Mouse (Mus musculus) stomach, embryonic 15.5 days (tissue): Measurements from ENCODE around the gene Cul4a. TPM values are rescaled to one million over a fixed set of nuclear protein-coding genes. Genes with fewer than 3 reads are reported as not detected.

ENCODE experiments used
- ATAC-seq: fragments of 200-750 bp; cut with Nextera tagmentation; 2 replicates; pipeline ENCODE4 v1.8.0; 2017; ENCODE audit warnings: low read depth, moderate number of reproducible peaks, moderate TSS enrichment; ENCODE audit not compliant: insufficient read depth, low FRiP score
- H3K27ac ChIP-seq: fragments of 300-500 bp; sonication (generic); 2 replicates; pipeline ENCODE4 v1.5.1; 2015; ENCODE audit warnings: mild to moderate bottlenecking, inconsistent platforms
- H3K27me3 ChIP-seq: fragments of 300-500 bp; sonication (generic); replicated peaks from 2 replicates; pipeline ENCODE4 v1.6.1; 2015; ENCODE audit warnings: inconsistent platforms
- H3K36me3 ChIP-seq: fragments of 300-500 bp; sonication (generic); 2 replicates; pipeline ENCODE4 v1.6.1; 2015; ENCODE audit warnings: inconsistent platforms
- H3K4me1 ChIP-seq: fragments of 300-500 bp; sonication (generic); 2 replicates; pipeline ENCODE4 v1.6.1; 2015; ENCODE audit warnings: inconsistent platforms
- H3K4me2 ChIP-seq: fragments of 300-500 bp; sonication (generic); 2 replicates; pipeline ENCODE4 v1.6.1; 2015; ENCODE audit warnings: mild to moderate bottlenecking, inconsistent platforms
- H3K4me3 ChIP-seq: fragments of 300-500 bp; sonication (generic); replicated peaks from 2 replicates; pipeline ENCODE4 v1.5.1; 2015; ENCODE audit warnings: inconsistent platforms
- H3K9ac ChIP-seq: fragments of 300-500 bp; sonication (generic); 2 replicates; pipeline ENCODE4 v1.6.1; 2015; ENCODE audit warnings: inconsistent platforms
- H3K9me3 ChIP-seq: fragments of 300-500 bp; sonication (generic); 2 replicates; pipeline ENCODE4 v1.6.1; 2016; ENCODE audit warnings: inconsistent platforms
- WGBS: fragments of 180-500 bp; shearing (Covaris S2); methylation state at CpG from one replicate; pipeline ENCODE4 v1.1.7; 2015; 5-methylcytosine and 5-hydroxymethylcytosine counted together
- polyA plus RNA-seq: library from polyadenylated mRNA; unstranded; fragments of >200 nt; fragmentation: Nextera tagmentation; extraction: Ambion mirVana; gene quantifications from 2 replicates; pipeline ENCODE4 v1.2.1, GENCODE M21; 2015

The Cul4a gene
- polyA plus RNA-seq, 1 experiment from 2014 or later = 91.8 TPM

GRCm38 (mm10) chr8:13148476-13148875 lies 43.1 kb downstream of the Cul4a start:
- Histone ChIP-seq H3K4me1 (no peaks in the 10 kb centered on the region), H3K4me3 (no peak overlapping the region), H3K9me3 (no peaks in the 10 kb centered on the region), H3K27ac (no peak overlapping the region), H3K4me2 (no peak overlapping the region), H3K36me3 (peaks cover 41% of the 10 kb centered on the region), H3K27me3 (no peaks in the 10 kb centered on the region), H3K9ac (no peak overlapping the region)
- 85% methylated on average over 2 of the region's 2 CpGs for WGBS
- ATAC-seq = no peak

- Histone ChIP-seq H3K27me3 (no peaks in the 10 kb centered on the region), H3K4me3 (no peak overlapping the region), H3K9me3 (no peaks in the 10 kb centered on the region), H3K36me3 (peaks cover 36% of the 10 kb centered on the region), H3K9ac (no peak overlapping the region), H3K4me1 (no peaks in the 10 kb centered on the region), H3K4me2 (no peak overlapping the region), H3K27ac (no peak overlapping the region)
- no peak for ATAC-seq
- 93% methylated on average over 2 of the region's 2 CpGs for WGBS
Observed at GRCm38 (mm10) chr8:13149287-13149686, 43.9 kb downstream of the Cul4a start.

DNA sequence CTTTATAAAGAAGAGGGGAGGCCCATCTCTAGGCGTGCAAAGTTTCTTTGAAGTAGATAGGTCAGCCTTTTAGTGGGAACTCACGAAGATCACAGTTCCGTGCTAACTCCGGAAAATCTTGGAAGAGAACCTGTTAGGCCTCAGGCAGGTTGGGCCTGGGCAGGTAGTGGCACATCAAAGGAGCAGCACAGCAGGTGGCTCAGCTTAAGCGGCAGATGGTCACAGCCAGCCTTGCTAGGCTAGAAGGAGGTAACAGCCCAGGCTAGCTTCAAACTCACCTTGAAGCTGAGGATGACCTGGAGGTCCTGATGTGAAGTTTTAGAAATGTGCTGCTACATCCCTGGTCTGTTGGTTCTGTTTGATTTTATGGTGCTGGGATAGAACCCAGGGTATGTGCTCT lies 44.4 kb downstream of the Cul4a start:
- H3K4me1 ChIP-seq = no peaks in the 10 kb centered on the region
- 52% methylated on average over 5 of the region's 5 CpGs for WGBS
- H3K27ac ChIP-seq = no peak overlapping the region
- no peak overlapping the region for H3K4me3 ChIP-seq
- ATAC-seq = no peak
- H3K4me2 ChIP-seq = no peak overlapping the region
- H3K27me3 ChIP-seq = no peaks in the 10 kb centered on the region
- peaks cover 30% of the 10 kb centered on the region for H3K36me3 ChIP-seq
- H3K9ac ChIP-seq = no peak overlapping the region
- no peaks in the 10 kb centered on the region for H3K9me3 ChIP-seq

DNA sequence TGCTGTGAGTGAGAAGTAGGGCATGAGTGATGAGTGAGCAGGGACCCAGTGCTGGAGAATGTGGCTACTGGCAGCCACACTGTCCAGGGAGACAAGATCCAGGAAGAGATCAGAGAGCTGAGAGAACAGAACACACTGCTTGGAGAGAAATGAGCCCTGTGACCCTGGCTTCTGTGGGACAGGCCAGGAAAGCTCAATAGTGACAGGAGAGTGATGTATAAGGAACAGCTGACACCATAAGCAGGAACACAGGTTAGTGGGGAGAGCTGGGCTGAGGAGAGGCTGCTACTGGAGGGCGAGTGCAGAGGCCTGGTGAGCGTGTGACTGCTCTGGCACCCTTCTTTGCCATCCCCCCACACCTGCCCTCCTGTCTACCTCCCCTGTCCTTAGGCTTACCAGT lies 45.5 kb downstream of the Cul4a start:
- WGBS = 87% methylated on average over 2 of the region's 2 CpGs
- no peaks in the 10 kb centered on the region for H3K4me1 ChIP-seq
- no peak overlapping the region for H3K27ac ChIP-seq
- H3K4me3 ChIP-seq = no peak overlapping the region
- ATAC-seq = no peak
- no peak overlapping the region for H3K9ac ChIP-seq
- no peak overlapping the region for H3K4me2 ChIP-seq
- H3K27me3 ChIP-seq = no peaks in the 10 kb centered on the region
- no peaks in the 10 kb centered on the region for H3K9me3 ChIP-seq
- peaks cover 20% of the 10 kb centered on the region for H3K36me3 ChIP-seq

- Histone ChIP-seq H3K27ac (no peak overlapping the region), H3K4me3 (no peak overlapping the region), H3K9ac (no peak overlapping the region), H3K36me3 (peaks cover 5% of the 10 kb centered on the region; the same call in 1 of the 2 replicates), H3K4me1 (peaks cover 4% of the 10 kb centered on the region; the same call in 1 of the 2 replicates), H3K4me2 (no peak overlapping the region), H3K27me3 (no peaks in the 10 kb centered on the region), H3K9me3 (no peaks in the 10 kb centered on the region)
- 77% methylated on average over 9 of the region's 9 CpGs for WGBS
- no peak for ATAC-seq
Observed at GRCm38 (mm10) chr8:13154099-13154498, 48.7 kb downstream of the Cul4a start.

GRCm38 (mm10) chr8:13155358-13155757 lies 49.9 kb downstream of the Cul4a start:
- no peak overlapping the region for H3K4me3 ChIP-seq
- 70% methylated on average over 9 of the region's 9 CpGs for WGBS

DNA sequence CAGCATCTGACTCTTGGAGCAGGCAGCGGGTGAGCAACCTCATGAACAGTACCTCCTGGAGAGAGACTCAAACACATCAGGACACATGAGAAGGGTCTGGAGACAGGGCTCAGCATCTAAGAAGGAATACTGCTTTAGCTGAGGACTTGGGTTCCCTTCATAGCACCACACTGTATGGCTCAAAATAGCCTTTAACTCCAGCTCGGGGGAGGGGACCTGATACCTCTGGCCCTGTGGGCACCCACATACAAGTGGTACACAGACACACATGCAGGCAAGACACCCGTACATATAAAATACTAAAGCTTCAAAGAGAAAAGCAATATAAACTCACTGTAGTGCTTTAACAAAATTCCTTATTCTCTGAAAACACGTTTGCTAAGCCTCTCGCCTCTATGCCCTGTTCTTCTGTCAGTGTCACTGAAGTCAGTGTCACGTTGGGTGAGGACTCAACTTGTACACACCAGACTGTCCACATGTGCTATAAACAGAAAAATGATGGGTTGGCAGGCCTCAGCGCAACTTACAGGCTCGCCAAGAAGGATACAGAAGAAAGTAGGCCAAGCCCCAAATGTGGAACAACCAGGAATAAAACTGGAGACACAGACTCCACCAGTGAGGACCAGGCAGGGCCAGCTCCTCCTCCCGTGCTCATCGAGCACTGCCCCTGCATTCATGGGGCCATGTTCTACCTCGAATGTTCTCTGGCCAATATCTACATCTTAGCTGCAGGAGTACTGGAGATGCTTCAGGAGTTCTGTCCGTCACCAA lies 51.1 kb downstream of the Cul4a start:
- Histone ChIP-seq H3K36me3 (no peaks in the 10 kb centered on the region), H3K27me3 (no peaks in the 10 kb centered on the region), H3K4me2 (no peak overlapping the region), H3K4me1 (peaks cover 11% of the 10 kb centered on the region), H3K27ac (no peak overlapping the region), H3K9me3 (no peaks in the 10 kb centered on the region), H3K9ac (no peak overlapping the region), H3K4me3 (no peak overlapping the region)
- WGBS = 72% methylated on average over 12 of the region's 12 CpGs
- no peak for ATAC-seq

More at GRCm38 (mm10) chr8:13155358-13155757, 49.9 kb downstream of the Cul4a start:
- H3K27ac ChIP-seq = no peak overlapping the region
- ATAC-seq = no peak
- no peaks in the 10 kb centered on the region for H3K9me3 ChIP-seq
- peaks cover 10% of the 10 kb centered on the region for H3K4me1 ChIP-seq
- no peak overlapping the region for H3K4me2 ChIP-seq
- no peaks in the 10 kb centered on the region for H3K27me3 ChIP-seq
- no peak overlapping the region for H3K9ac ChIP-seq
- peaks cover 2% of the 10 kb centered on the region; the same call in 1 of the 2 replicates for H3K36me3 ChIP-seq

- no peaks in the 10 kb centered on the region for H3K36me3 ChIP-seq
- no peaks in the 10 kb centered on the region for H3K27me3 ChIP-seq
- ATAC-seq = peak; percentile 91
- no peaks in the 10 kb centered on the region for H3K9me3 ChIP-seq
- H3K27ac ChIP-seq = peak within 1 kb of the TSS; percentile 73
- H3K4me2 ChIP-seq = peak within 1 kb of the TSS; percentile 92
- WGBS = 1% methylated on average over 45 of the region's 50 CpGs
- H3K9ac ChIP-seq = peak within 1 kb of the TSS; percentile 100
- peak within 1 kb of the TSS; percentile 99 for H3K4me3 ChIP-seq
- peaks cover 18% of the 10 kb centered on the region for H3K4me1 ChIP-seq
Observed at GRCm38 (mm10) chr8:13158718-13159376, 53.4 kb downstream of the Cul4a start, which contains the start of gene Lamp1. Lamp1 (plus strand) TSS chr8:13159161.

GRCm38 (mm10) chr8:13159377-13159881 lies 54.0 kb downstream of the Cul4a start:
- peak overlapping the region; percentile 73 for H3K27ac ChIP-seq
- peak overlapping the region; percentile 92 for H3K4me2 ChIP-seq
- no peaks in the 10 kb centered on the region for H3K27me3 ChIP-seq
- peak; percentile 52 for ATAC-seq
- peak overlapping the region; percentile 100 for H3K9ac ChIP-seq
- WGBS = 1% methylated on average over 49 of the region's 49 CpGs
- H3K9me3 ChIP-seq = no peaks in the 10 kb centered on the region
- H3K4me3 ChIP-seq = peak overlapping the region; percentile 99
- no peaks in the 10 kb centered on the region for H3K36me3 ChIP-seq
- H3K4me1 ChIP-seq = peaks cover 18% of the 10 kb centered on the region

- Histone ChIP-seq H3K4me2 (peak overlapping the region; percentile 92), H3K4me3 (peak overlapping the region; percentile 99; the same call in 1 of the 2 replicates), H3K36me3 (no peaks in the 10 kb centered on the region), H3K27me3 (no peaks in the 10 kb centered on the region), H3K9me3 (no peaks in the 10 kb centered on the region), H3K27ac (no peak overlapping the region), H3K9ac (no peak overlapping the region), H3K4me1 (peaks cover 18% of the 10 kb centered on the region)
- ATAC-seq = no peak
- WGBS = 83% methylated on average over 3 of the region's 3 CpGs
Observed at GRCm38 (mm10) chr8:13160691-13161090, 55.3 kb downstream of the Cul4a start.

DNA sequence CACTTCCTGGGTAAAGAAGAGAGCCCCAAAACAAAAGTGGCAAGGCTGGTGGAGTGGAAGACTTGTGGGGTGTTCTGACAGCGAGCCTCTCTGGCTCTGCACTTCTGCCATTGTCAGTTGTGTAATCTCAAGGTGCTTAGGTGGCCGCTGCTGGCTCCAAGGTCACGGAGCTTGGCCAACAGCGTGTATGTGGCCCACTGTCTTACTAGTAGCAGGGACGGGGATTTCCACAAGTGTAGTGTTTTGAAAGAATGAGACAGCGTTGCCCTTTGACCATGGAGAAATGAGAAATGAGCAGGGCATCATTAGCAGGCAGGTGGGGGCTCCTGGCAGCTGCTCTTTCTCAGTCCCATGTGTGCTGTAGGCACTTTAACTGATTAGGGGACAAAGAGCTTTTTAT lies 56.7 kb downstream of the Cul4a start:
- Histone ChIP-seq H3K9ac (no peak overlapping the region), H3K4me3 (no peak overlapping the region), H3K9me3 (no peaks in the 10 kb centered on the region), H3K4me1 (peaks cover 18% of the 10 kb centered on the region), H3K36me3 (0 out of 2 replicates have a peak, but pooled peaks cover 4% of the 10 kb centered on the region), H3K27ac (no peak overlapping the region), H3K27me3 (no peaks in the 10 kb centered on the region), H3K4me2 (no peak overlapping the region)
- ATAC-seq = no peak
- WGBS = 80% methylated on average over 6 of the region's 6 CpGs

DNA sequence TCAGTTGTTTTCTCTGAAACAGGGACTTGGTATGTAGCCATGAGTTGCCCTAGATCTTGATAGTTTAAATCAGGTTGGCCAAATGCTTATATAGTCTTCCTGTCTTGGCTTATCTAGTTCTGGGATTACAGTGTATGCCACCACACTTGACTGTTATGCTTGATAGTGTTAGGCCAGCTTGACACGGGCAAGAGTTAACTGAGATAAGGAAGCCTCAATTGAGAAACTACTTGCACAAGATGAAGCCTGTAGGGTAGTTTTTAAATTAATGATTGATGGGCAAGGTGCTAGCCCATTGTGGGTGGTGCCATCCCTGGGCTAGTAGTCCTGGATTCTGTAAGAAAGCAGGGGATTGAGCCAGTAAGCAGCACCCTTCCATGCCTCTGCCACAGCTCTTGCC lies 58.1 kb downstream of the Cul4a start:
- peaks cover 15% of the 10 kb centered on the region for H3K36me3 ChIP-seq
- H3K27me3 ChIP-seq = no peaks in the 10 kb centered on the region
- no peak overlapping the region for H3K27ac ChIP-seq
- peaks cover 16% of the 10 kb centered on the region for H3K4me1 ChIP-seq
- no peaks in the 10 kb centered on the region for H3K9me3 ChIP-seq
- H3K4me3 ChIP-seq = no peak overlapping the region
- 74% methylated on average over 1 of the region's 1 CpGs for WGBS
- ATAC-seq = no peak
- no peak overlapping the region for H3K9ac ChIP-seq
- no peak overlapping the region for H3K4me2 ChIP-seq
